Mouse (Mus musculus) thymus, adult 2 months (tissue): ENCODE measurements around the gene Elmo3. TPM values are rescaled to one million over a fixed set of nuclear protein-coding genes. Genes with fewer than 3 reads are reported as not detected.
A peak's percentile ranks its signal among the peaks of the same experiment; 100 is the strongest.

Experiments used
- DNase-seq: peaks from one replicate; pipeline ENCODE4 v3.0.0; 2021
- H3K27ac ChIP-seq: fragments of 200-500 bp; 2 replicates; pipeline ENCODE4 v1.5.1; 2012; ENCODE audit warnings: low read length, control low read depth; ENCODE audit not compliant: control insufficient read depth, insufficient read depth
- H3K27me3 ChIP-seq: fragments of 200-500 bp; 2 replicates; pipeline ENCODE4 v1.6.1; 2012; ENCODE audit warnings: mild to moderate bottlenecking, low read length, moderate library complexity, mixed read lengths; ENCODE audit not compliant: control insufficient read depth, insufficient read depth
- H3K36me3 ChIP-seq: fragments of 200-500 bp; 2 replicates; pipeline ENCODE4 v1.6.1; 2012; ENCODE audit warnings: mild to moderate bottlenecking, low read length, moderate library complexity; ENCODE audit not compliant: control insufficient read depth, insufficient read depth
- H3K4me1 ChIP-seq: fragments of 200-500 bp; replicated peaks from 2 replicates; pipeline ENCODE4 v1.6.1; 2012; ENCODE audit warnings: low read length; ENCODE audit not compliant: control insufficient read depth, insufficient read depth
- H3K4me3 ChIP-seq: fragments of 200-500 bp; 2 replicates; pipeline ENCODE4 v1.5.1; 2012; ENCODE audit warnings: mild to moderate bottlenecking, low read length, control low read depth, moderate library complexity; ENCODE audit not compliant: control insufficient read depth, insufficient read depth
- CTCF ChIP-seq: fragments of 200-500 bp; IDR thresholded peaks from 2 replicates; pipeline ENCODE4 v1.5.1; 2012; ENCODE audit warnings: mild to moderate bottlenecking, control low read depth, low read length, moderate library complexity, borderline replicate concordance; ENCODE audit not compliant: control insufficient read depth, poor library complexity, insufficient read depth; ENCODE audit errors: extremely low read depth
- POLR2A ChIP-seq: fragments of 200-500 bp; IDR thresholded peaks from 2 replicates; pipeline ENCODE4 v1.6.1; 2012; ENCODE audit warnings: mild to moderate bottlenecking, low read length, control low read depth, moderate library complexity; ENCODE audit not compliant: control insufficient read depth, poor library complexity, insufficient read depth; ENCODE audit errors: extremely low read depth
- WGBS: fragments of 180-500 bp; shearing (Covaris S2); methylation state at CpG from one replicate; pipeline ENCODE4 v1.1.7; 2018; 5-methylcytosine and 5-hydroxymethylcytosine counted together
- polyA plus RNA-seq: library from polyadenylated mRNA; depleted of rRNA; stranded (reverse); fragments of >200 nt; gene quantifications from 2 replicates; pipeline ENCODE4 v1.2.3, GENCODE M21; 2012

The Elmo3 gene
- polyA plus RNA-seq, 1 experiment: 39.1 TPM

DNA sequence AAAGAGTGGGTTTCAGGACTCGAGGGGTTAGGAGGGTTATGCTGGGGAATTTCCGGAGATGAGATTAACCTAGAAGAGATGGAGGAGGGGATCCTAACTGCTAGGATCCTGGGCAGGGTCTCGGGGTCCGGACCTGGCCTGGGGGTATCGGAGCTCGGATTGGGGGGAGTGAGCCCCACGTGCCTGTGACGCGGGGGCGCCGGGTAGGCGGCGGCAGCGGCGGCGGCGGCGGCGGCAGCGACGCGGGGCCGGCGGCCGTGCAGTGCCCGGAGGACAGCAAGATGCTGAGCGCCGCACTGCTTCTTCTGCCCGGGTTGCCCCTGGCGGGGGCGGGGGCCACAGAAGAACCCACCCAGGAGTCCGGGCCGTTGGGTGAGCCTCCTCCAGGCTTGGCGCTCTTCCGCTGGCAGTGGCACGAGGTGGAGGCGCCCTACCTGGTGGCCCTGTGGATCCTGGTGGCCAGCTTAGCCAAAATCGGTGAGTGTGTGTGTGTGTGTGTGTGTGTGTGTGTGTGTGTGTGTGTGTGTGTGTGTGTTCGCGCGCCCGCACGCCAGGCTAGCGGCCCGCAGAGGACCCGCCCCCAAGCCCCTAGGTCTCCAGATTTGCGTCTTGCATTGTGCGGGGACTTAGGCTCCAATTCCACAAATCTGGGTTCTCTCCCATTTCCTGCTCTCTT is 43.8 kb downstream of the Elmo3 start:
- H3K27ac ChIP-seq: no peak overlapping the region
- no peak for DNase-seq
- 6% methylated on average over 40 of the region's 48 CpGs for WGBS
- TF ChIP-seq POLR2A (no peak), CTCF (no peak)
- H3K27me3 ChIP-seq: no peaks in the 10 kb centered on the region; the same call in 1 of the 2 replicates
- H3K4me3 ChIP-seq: peak overlapping the region; percentile 42
- peaks cover 26% of the 10 kb centered on the region for H3K4me1 ChIP-seq
- H3K36me3 ChIP-seq: no peaks in the 10 kb centered on the region

DNA sequence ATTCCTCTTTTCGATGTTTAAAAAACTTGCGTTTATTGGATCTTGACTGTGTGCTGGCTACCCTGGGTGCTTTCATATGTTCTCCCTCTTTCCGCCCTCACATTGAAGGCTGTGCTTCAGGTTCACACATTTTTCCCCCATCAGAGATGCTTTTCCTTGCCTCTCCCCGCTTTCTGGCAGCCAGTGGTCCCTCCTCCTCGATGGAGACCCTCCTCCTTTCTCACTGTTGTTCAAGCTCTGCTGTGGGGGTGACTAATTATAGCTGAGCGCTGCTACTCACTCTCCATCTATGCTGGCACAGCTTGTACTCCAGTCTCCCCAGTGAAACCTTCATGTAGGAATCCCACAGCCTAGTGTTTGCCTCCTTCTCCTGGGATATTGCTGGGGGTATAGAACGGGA is 44.8 kb downstream of the Elmo3 start:
- Histone ChIP-seq H3K36me3 (no peaks in the 10 kb centered on the region), H3K27me3 (no peaks in the 10 kb centered on the region; the same call in 1 of the 2 replicates), H3K4me3 (no peak overlapping the region), H3K4me1 (peaks cover 29% of the 10 kb centered on the region), H3K27ac (no peak overlapping the region)
- TF ChIP-seq CTCF: no peak
- no peak for TF ChIP-seq POLR2A
- no peak for DNase-seq
- 85% methylated on average over 7 of the region's 7 CpGs for WGBS

DNA sequence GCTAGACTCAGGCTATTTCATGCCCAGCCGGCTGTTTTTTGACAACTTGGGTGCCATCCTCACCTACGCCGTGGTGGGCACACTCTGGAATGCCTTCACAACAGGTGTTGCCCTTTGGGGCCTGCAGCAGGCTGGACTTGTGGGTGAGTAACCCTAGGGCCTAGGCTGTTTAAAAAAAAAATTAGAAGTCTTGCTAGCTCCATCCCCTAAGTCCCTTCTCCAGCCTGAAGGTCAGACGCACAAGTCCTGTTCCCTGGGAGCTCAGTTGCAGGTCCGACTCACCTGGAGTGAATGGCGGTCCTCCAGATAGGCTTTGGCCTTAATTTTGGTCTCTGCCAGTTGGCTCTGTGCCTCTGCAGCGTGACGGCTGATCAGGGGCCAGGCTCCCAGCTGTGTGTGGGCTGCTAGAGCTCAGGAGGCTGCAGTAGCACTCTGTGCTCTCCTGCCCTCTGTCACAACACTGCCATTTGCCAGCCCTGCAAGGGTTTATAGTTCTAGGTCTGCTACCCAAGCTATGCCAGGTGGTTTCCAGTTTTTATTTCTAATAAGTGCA is 48.3 kb downstream of the Elmo3 start:
- no peak for TF ChIP-seq CTCF
- no peak for TF ChIP-seq POLR2A
- peaks cover 20% of the 10 kb centered on the region for H3K4me1 ChIP-seq
- DNase-seq: no peak
- H3K27me3 ChIP-seq: no peaks in the 10 kb centered on the region; the same call in 1 of the 2 replicates
- no peak overlapping the region for H3K27ac ChIP-seq
- H3K36me3 ChIP-seq: no peaks in the 10 kb centered on the region
- WGBS: 94% methylated on average over 8 of the region's 8 CpGs
- H3K4me3 ChIP-seq: no peak overlapping the region

DNA sequence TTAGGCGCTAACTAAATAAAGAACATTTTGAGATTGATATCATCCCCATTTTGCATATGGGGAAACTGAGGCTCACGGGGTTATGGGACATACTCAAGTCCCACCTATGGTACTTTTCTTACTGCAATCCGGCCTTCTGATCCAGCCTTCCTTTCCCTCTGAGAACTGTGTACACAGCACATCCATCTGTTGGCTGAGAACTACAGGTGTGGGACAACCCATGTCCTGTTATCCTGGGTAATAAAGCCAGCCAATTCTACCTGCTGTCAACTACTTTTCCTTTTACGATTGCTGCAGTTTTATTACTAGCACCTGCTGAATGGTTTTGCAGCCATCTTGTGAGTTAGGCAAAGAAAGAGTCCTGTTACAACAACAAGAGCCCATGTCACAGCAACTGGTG is 49.1 kb downstream of the Elmo3 start:
- WGBS: over 99% methylated on average over 4 of the region's 4 CpGs
- no peak for TF ChIP-seq POLR2A
- TF ChIP-seq CTCF: no peak
- H3K36me3 ChIP-seq: no peaks in the 10 kb centered on the region
- H3K4me3 ChIP-seq: no peak overlapping the region
- H3K27me3 ChIP-seq: no peaks in the 10 kb centered on the region
- H3K27ac ChIP-seq: peak overlapping the region; percentile 5; the same call in 1 of the 2 replicates
- H3K4me1 ChIP-seq: peaks cover 12% of the 10 kb centered on the region
- DNase-seq: no peak

DNA sequence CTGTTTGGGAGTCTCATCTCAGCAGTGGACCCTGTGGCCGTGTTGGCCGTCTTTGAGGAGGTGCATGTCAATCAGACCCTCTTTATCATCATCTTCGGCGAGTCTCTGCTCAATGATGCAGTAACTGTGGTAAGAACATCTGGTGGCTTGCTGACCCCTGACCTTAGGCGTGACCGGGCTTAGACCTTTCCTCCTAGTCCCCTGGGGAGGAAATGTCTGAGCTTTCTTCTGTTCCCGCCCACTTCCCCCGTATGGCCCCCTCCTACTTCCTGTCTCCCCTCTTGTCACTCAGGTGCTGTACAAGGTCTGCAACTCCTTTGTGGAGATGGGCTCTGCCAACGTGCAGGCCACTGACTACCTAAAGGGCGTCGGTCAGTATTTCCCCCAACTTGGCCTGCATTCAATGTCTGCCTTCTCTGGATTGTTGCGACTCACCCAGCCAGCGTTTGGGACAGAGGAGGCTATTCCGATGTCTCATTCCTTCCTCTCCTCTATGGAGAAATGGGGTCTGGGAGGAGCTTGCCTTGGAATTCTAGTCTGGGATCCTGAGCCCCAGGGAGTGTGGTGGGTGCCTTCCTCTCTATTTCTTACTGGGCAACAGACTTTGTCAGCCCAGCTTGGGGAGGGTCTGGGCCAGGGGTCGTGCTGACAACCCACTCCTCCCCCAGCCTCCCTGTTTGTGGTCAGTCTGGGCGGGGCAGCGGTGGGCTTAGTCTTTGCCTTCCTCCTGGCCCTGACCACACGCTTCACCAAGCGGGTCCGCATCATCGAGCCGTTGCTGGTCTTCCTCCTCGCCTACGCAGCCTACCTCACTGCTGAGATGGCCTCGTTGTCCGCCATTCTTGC is 50.0 kb downstream of the Elmo3 start:
- H3K4me1 ChIP-seq: peaks cover 11% of the 10 kb centered on the region
- peak; percentile 70 for DNase-seq
- TF ChIP-seq POLR2A (no peak), CTCF (no peak)
- no peaks in the 10 kb centered on the region for H3K36me3 ChIP-seq
- H3K27me3 ChIP-seq: no peaks in the 10 kb centered on the region
- peak overlapping the region; percentile 5; the same call in 1 of the 2 replicates for H3K27ac ChIP-seq
- WGBS: 74% methylated on average over 26 of the region's 26 CpGs
- H3K4me3 ChIP-seq: peak overlapping the region; percentile 4; the same call in 1 of the 2 replicates

DNA sequence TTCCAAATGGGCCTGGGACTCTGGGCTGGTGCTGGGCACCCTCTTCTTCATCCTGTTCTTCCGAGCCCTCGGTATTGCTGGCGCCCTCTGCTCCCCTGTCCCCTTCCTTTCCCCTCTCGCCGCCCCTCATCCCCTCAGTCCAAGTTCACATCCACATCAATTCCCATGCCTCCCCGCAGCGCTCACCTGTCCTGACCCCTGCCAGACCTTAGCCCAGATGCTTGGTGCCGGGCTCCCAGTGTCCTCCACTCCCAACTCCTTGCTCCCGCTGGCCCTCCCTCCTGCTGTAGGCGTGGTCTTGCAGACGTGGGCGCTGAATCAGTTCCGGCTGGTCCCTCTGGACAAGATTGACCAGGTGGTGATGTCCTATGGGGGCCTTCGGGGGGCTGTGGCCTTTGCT is 51.3 kb downstream of the Elmo3 start:
- TF ChIP-seq POLR2A (no peak), CTCF (no peak)
- 97% methylated on average over 14 of the region's 14 CpGs for whole genome bisulfite sequencing
- H3K4me1 ChIP-seq: peaks cover 11% of the 10 kb centered on the region

More for the DNA sequence above, 51.3 kb downstream of the Elmo3 start:
- no peak overlapping the region for H3K27ac ChIP-seq
- no peaks in the 10 kb centered on the region for H3K36me3 ChIP-seq
- DNase-seq: no peak
- H3K4me3 ChIP-seq: no peak overlapping the region
- no peaks in the 10 kb centered on the region for H3K27me3 ChIP-seq
